Mouse (Mus musculus) midbrain, postnatal 0 days (tissue): ENCODE measurements around the gene Map4k4. TPM values are rescaled to one million over a fixed set of nuclear protein-coding genes. Genes with fewer than 3 reads are reported as not detected.

Source experiments
- ATAC-seq: fragments of 200-750 bp; cut with Nextera tagmentation; 2 replicates; pipeline ENCODE4 v1.8.0; 2017; ENCODE audit warnings: moderate number of reproducible peaks, mild to moderate bottlenecking, moderate TSS enrichment, moderate library complexity; ENCODE audit not compliant: low FRiP score
- DNase-seq: peaks from one replicate; pipeline ENCODE4 v3.0.0-alpha.2; 2015; ENCODE audit warnings: low spot score
- H3K27ac ChIP-seq: fragments of 300-500 bp; sonication (generic); 2 replicates; pipeline ENCODE4 v1.5.1; 2014; ENCODE audit warnings: low read depth, mild to moderate bottlenecking, low read length, mixed read lengths
- H3K27me3 ChIP-seq: fragments of 300-500 bp; sonication (generic); 2 replicates; pipeline ENCODE4 v1.6.1; 2014; ENCODE audit warnings: low read length, control low read depth, mixed read lengths; ENCODE audit not compliant: insufficient read depth
- H3K36me3 ChIP-seq: fragments of 300-500 bp; sonication (generic); 2 replicates; pipeline ENCODE4 v1.6.1; 2014; ENCODE audit warnings: low read length, control low read depth, mixed read lengths; ENCODE audit not compliant: insufficient read depth
- H3K4me1 ChIP-seq: fragments of 300-500 bp; sonication (generic); 2 replicates; pipeline ENCODE4 v1.6.1; 2014; ENCODE audit warnings: mild to moderate bottlenecking, control low read depth, antibody characterized with exemption, low read length, mixed read lengths; ENCODE audit not compliant: insufficient read depth
- H3K4me2 ChIP-seq: fragments of 300-500 bp; sonication (generic); 2 replicates; pipeline ENCODE4 v1.6.1; 2014; ENCODE audit warnings: low read depth, mild to moderate bottlenecking, low read length, mixed read lengths; ENCODE audit not compliant: poor library complexity, severe bottlenecking
- H3K4me3 ChIP-seq: fragments of 300-500 bp; sonication (generic); 2 replicates; pipeline ENCODE4 v1.5.1; 2014; ENCODE audit warnings: low read depth, mild to moderate bottlenecking, low read length, moderate library complexity
- H3K9ac ChIP-seq: fragments of 300-500 bp; sonication (generic); replicated peaks from 2 replicates; pipeline ENCODE4 v1.6.1; 2014; ENCODE audit warnings: mild to moderate bottlenecking, low read length, moderate library complexity, mixed read lengths; ENCODE audit not compliant: poor library complexity, severe bottlenecking
- H3K9me3 ChIP-seq: fragments of 300-500 bp; sonication (generic); 2 replicates; pipeline ENCODE4 v1.6.1; 2016; ENCODE audit warnings: low read length, control low read depth
- CTCF ChIP-seq: IDR thresholded peaks from 2 replicates; pipeline ENCODE4 v1.5.1; 2016; ENCODE audit warnings: antibody characterized with exemption, mild to moderate bottlenecking
- WGBS: fragments of 180-500 bp; shearing (Covaris S2); extraction: QIAGEN DNeasy Blood & Tissue Kit; methylation state at CpG from one replicate; pipeline ENCODE4 v1.1.7; 2014; 5-methylcytosine and 5-hydroxymethylcytosine counted together
- polyA plus RNA-seq: library from polyadenylated mRNA; unstranded; fragments of >200 nt; fragmentation: Nextera tagmentation; extraction: Ambion mirVana; gene quantifications from 2 replicates; pipeline ENCODE4 v1.2.1, GENCODE M21; 2015
- total RNA-seq: library from RNA; depleted of rRNA; stranded (reverse); fragments of >200 nt; gene quantifications from 2 replicates; pipeline ENCODE4 v1.2.3, GENCODE M21; 2014

Gene Map4k4
- total and polyA plus RNA-seq, 2 experiments from 2014 or later = 30.6 to 185 TPM

DNA sequence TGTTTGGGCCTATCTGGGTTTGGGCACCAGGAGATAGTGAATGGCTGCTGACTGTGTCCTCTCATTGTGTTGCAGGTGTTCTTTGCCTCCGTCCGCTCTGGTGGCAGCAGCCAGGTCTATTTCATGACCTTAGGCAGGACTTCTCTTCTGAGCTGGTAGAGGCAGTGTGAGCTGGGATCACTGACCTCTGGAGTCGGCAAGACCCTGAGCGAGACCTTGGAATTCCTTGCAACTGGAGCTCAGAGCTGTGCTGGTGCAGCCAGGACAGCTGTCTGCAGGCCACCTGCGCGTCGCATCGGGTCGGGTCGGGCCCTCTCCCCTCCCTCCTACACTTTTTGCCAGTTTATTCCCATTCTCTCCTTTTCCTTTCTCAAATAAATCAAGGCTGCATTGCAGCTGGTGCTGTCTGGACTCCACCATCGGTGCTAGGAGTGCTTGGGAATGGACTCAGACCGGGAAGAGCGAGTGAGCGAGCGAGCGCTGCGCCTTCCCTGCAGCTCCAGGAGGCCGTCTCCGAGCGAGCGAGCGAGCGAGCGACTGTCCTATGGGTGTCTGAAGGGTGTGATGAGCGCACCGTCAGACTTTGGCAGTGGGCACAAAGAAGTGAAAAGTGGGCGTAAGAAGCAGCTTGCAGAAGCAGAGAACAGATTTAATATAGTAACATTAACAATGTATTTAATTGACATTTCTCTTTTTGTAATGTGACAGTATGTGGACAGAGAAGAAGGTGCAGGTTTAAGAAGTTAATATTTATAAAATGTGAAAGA is 124.0 kb downstream of the Map4k4 start:
- no peak overlapping the region for H3K4me3 ChIP-seq
- no peaks in the 10 kb centered on the region for H3K9me3 ChIP-seq
- no peaks in the 10 kb centered on the region for H3K27me3 ChIP-seq
- no peak overlapping the region for H3K4me2 ChIP-seq
- H3K36me3 ChIP-seq = peaks cover 46% of the 10 kb centered on the region
- TF ChIP-seq CTCF = no peak
- no peaks in the 10 kb centered on the region for H3K4me1 ChIP-seq
- no peak overlapping the region for H3K27ac ChIP-seq
- WGBS = 93% methylated on average over 27 of the region's 27 CpGs
- DNase-seq = no peak
- ATAC-seq = no peak
- H3K9ac ChIP-seq = no peak overlapping the region

- 88% methylated on average over 5 of the region's 5 CpGs for WGBS
Measured at GRCm38 (mm10) chr1:40025416-40025815, 124.7 kb downstream of the Map4k4 start.

DNA sequence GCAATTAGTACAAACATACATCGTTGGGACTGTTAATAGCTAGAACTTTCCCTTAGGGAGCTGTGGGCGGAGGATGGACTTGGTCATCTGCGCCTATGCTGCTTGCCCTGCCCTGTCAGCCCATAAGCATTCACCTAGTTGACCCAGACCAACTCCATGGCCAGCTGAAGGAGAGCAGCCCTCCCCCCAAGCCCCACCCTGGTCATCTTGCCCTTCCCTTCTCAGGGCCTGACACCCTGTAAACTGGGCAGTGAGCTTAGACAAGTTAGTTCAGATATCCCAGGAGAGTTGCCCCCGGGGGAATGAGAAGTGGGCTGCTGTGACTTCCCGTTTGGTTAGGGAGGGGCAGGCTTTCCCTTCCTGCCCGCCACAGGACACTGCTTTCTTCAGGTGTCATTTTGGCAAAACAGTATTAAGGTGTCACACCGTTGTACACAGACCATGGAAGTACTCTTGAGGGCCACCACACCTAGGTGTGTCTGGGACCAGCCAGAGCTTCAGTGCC is 126.5 kb downstream of the Map4k4 start:
- no peak overlapping the region for H3K9ac ChIP-seq
- H3K4me2 ChIP-seq = no peak overlapping the region
- WGBS = 86% methylated on average over 7 of the region's 7 CpGs
- DNase-seq (no peak), ATAC-seq (peak; percentile 17; the same call in 1 of the 2 replicates)
- H3K9me3 ChIP-seq = no peaks in the 10 kb centered on the region
- no peaks in the 10 kb centered on the region for H3K27me3 ChIP-seq
- H3K4me3 ChIP-seq = no peak overlapping the region
- no peak overlapping the region for H3K27ac ChIP-seq
- H3K4me1 ChIP-seq = no peaks in the 10 kb centered on the region
- H3K36me3 ChIP-seq = peaks cover 35% of the 10 kb centered on the region
- TF ChIP-seq CTCF = no peak

More at GRCm38 (mm10) chr1:40025416-40025815, 124.7 kb downstream of the Map4k4 start:
- no peak overlapping the region for H3K27ac ChIP-seq
- H3K4me1 ChIP-seq = no peaks in the 10 kb centered on the region
- peaks cover 39% of the 10 kb centered on the region for H3K36me3 ChIP-seq
- no peaks in the 10 kb centered on the region for H3K9me3 ChIP-seq
- H3K4me3 ChIP-seq = no peak overlapping the region
- H3K4me2 ChIP-seq = no peak overlapping the region
- DNase-seq (no peak), ATAC-seq (no peak)
- TF ChIP-seq CTCF = no peak
- no peaks in the 10 kb centered on the region for H3K27me3 ChIP-seq
- H3K9ac ChIP-seq = no peak overlapping the region

GRCm38 (mm10) chr1:40028207-40028998 is 127.7 kb downstream of the Map4k4 start:
- Histone ChIP-seq H3K36me3 (peaks cover 26% of the 10 kb centered on the region), H3K27me3 (no peaks in the 10 kb centered on the region), H3K4me3 (no peak overlapping the region), H3K9me3 (no peaks in the 10 kb centered on the region), H3K9ac (no peak overlapping the region), H3K4me2 (no peak overlapping the region), H3K4me1 (no peaks in the 10 kb centered on the region), H3K27ac (no peak overlapping the region)
- DNase-seq (no peak), ATAC-seq (peak; percentile 17; the same call in 1 of the 2 replicates)
- WGBS = 74% methylated on average over 12 of the region's 12 CpGs
- no peak for TF ChIP-seq CTCF

- ATAC-seq (no peak), DNase-seq (no peak)
- H3K4me3 ChIP-seq = no peak overlapping the region
- H3K9ac ChIP-seq = no peak overlapping the region
- no peak overlapping the region for H3K4me2 ChIP-seq
- H3K9me3 ChIP-seq = no peaks in the 10 kb centered on the region
- no peaks in the 10 kb centered on the region for H3K4me1 ChIP-seq
- no peak for TF ChIP-seq CTCF
- H3K27me3 ChIP-seq = no peaks in the 10 kb centered on the region
- H3K36me3 ChIP-seq = peaks cover 16% of the 10 kb centered on the region
- whole genome bisulfite sequencing = 88% methylated on average over 5 of the region's 5 CpGs
- no peak overlapping the region for H3K27ac ChIP-seq
Measured at GRCm38 (mm10) chr1:40029597-40029996, 128.9 kb downstream of the Map4k4 start.
